Comparison of ENCODE assay signal across 7 mouse cellular contexts in genomic region chr1:58018856-58019255, GRCm38 (mm10). TPM values are rescaled to one million over a fixed set of nuclear protein-coding genes. Genes with fewer than 3 reads are reported as not detected.
DNase-seq lines count a peak whose midpoint lies in the region; ATAC-seq and TF ChIP-seq lines count a peak whose summit lies in the region.

Gene Kctd18, minus strand, starts transcription at chr1:58018956.

- DNase-seq in lung, postnatal 14 days, result no peak
- no peak for DNase-seq in layer of hippocampus, postnatal 36 days
- DNase-seq in kidney, postnatal 36 days, result no peak
- DNase-seq in gastrocnemius, postnatal 14 days, result no peak

- H3K27ac ChIP-seq in lung, embryonic 16.5 days (ENCODE audit: low read length), result no peak within 1 kb of the TSS
- no peak within 1 kb of the TSS for H3K27ac ChIP-seq in embryonic fibroblast, embryonic 13.5 days (ENCODE audit: insufficient read depth, low read length)

- H3K36me3 ChIP-seq in lung, embryonic 16.5 days (ENCODE audit: control insufficient read depth, insufficient read depth, low read length), result peaks cover 49% of the 10 kb centered on the region

- WGBS in lung, embryonic 16.5 days, result 91% methylated on average over 7 of the region's 7 CpGs

- no peak within 1 kb of the TSS for H3K4me3 ChIP-seq in lung, embryonic 16.5 days (ENCODE audit: low read length)
- H3K4me3 ChIP-seq in embryonic fibroblast, embryonic 13.5 days (ENCODE audit: insufficient read depth, low read length), result no peak within 1 kb of the TSS

- H3K4me1 ChIP-seq in lung, embryonic 16.5 days (replicated peaks; ENCODE audit: control insufficient read depth, insufficient read depth, low read length), result no peaks in the 10 kb centered on the region
- H3K4me1 ChIP-seq in embryonic fibroblast, embryonic 13.5 days (ENCODE audit: control insufficient read depth, insufficient read depth, low read length), result no peaks in the 10 kb centered on the region

- ATAC-seq in lung, embryonic 16.5 days (ENCODE audit: low read depth), result no peak
- no peak for ATAC-seq in neutrophil, adult 5-6 weeks (ENCODE audit: extremely low read depth, insufficient number of reproducible peaks, low FRiP score, poor library complexity, severe bottlenecking)

- no peak for TF ChIP-seq POLR2A in embryonic fibroblast, embryonic 13.5 days (IDR thresholded peaks at IDR 0.05; ENCODE audit: low read depth, low read length)

- no peaks in the 10 kb centered on the region for H3K9me3 ChIP-seq in lung, embryonic 16.5 days (ENCODE audit: control insufficient read depth, low read length)

- no peak within 1 kb of the TSS for H3K9ac ChIP-seq in lung, embryonic 16.5 days (ENCODE audit: low read length)

- no peak within 1 kb of the TSS for H3K4me2 ChIP-seq in lung, embryonic 16.5 days (ENCODE audit: low read depth, low read length)

- H3K27me3 ChIP-seq in lung, embryonic 16.5 days (ENCODE audit: control insufficient read depth, insufficient read depth, low read depth, low read length), result no peaks in the 10 kb centered on the region

- intact Hi-C loops in gastrocnemius, postnatal 14 days (cut with DNase I; ENCODE audit: low total_unique reads), result no loop called here

- no peak for TF ChIP-seq CTCF in embryonic fibroblast, embryonic 13.5 days (IDR thresholded peaks at IDR 0.05; ENCODE audit: borderline replicate concordance, insufficient read depth, low read length)

RNA-seq across cellular contexts. Expression of gene Kctd18, which starts in this region (rescaled TPM):
- 17.0 and 17.4 TPM in 2 replicates for polyA plus RNA-seq in lung, embryonic 16.5 days (2015; fragmentation: Nextera tagmentation; extraction: Ambion mirVana)
- 18.7 and 19.2 TPM in 2 replicates for polyA plus RNA-seq in embryonic fibroblast, embryonic 13.5 days (2011; ENCODE audit: insufficient read length, low read depth, missing spikeins)
- total RNA-seq in layer of hippocampus, postnatal 36 days (2021), result 10 to 100 TPM; 16.4 to 22.2 TPM
- 56.4 and 68.8 TPM in 2 replicates for total RNA-seq in neutrophil, adult 5-6 weeks (2017)
- total RNA-seq in gastrocnemius, postnatal 14 days (2021), result 1 to 10 TPM; 3.8 to 4.5 TPM
